Mouse (Mus musculus) heart, embryonic 14.5 days (tissue): Measurements from ENCODE around the gene Slc17a8. TPM values are rescaled to one million over a fixed set of nuclear protein-coding genes. Genes with fewer than 3 reads are reported as not detected.

Experiments
- ATAC-seq: fragments of 200-750 bp; cut with Nextera tagmentation; 2 replicates; pipeline ENCODE4 v1.8.0; 2017; ENCODE audit warnings: low read depth, moderate TSS enrichment; ENCODE audit not compliant: insufficient number of reproducible peaks, insufficient read depth, low FRiP score
- H3K27ac ChIP-seq, 2 experiments: fragments of 200-500 bp in 1 of 2; fragments of 300-500 bp in 1 of 2; sonication (generic) in 1 of 2; replicated peaks in 1 of 2; 2 replicates each; pipeline ENCODE4 v1.5.1; 2012 to 2014; ENCODE audit warnings: low read depth in 2 of 2, low read length in 2 of 2, control low read depth in 1 of 2, mild to moderate bottlenecking in 1 of 2, mixed read lengths in 1 of 2; ENCODE audit not compliant: control insufficient read depth in 1 of 2, insufficient read depth in 1 of 2
- H3K27me3 ChIP-seq: fragments of 300-500 bp; sonication (generic); 2 replicates; pipeline ENCODE4 v1.6.1; 2014; ENCODE audit warnings: mild to moderate bottlenecking, low read length, control low read depth; ENCODE audit not compliant: control insufficient read depth, insufficient read depth
- H3K36me3 ChIP-seq: fragments of 300-500 bp; sonication (generic); 2 replicates; pipeline ENCODE4 v1.6.1; 2014; ENCODE audit warnings: mild to moderate bottlenecking, control low read depth, low read length, mixed read lengths; ENCODE audit not compliant: control insufficient read depth, insufficient read depth
- H3K4me1 ChIP-seq, 2 experiments: fragments of 200-500 bp in 1 of 2; fragments of 300-500 bp in 1 of 2; sonication (generic) in 1 of 2; 2 replicates each; pipeline ENCODE4 v1.6.1; 2012 to 2014; ENCODE audit warnings: low read length in 2 of 2, control low read depth in 1 of 2, mixed read lengths in 1 of 2; ENCODE audit not compliant: control insufficient read depth in 2 of 2, insufficient read depth in 2 of 2
- H3K4me2 ChIP-seq: fragments of 300-500 bp; sonication (generic); 2 replicates; pipeline ENCODE4 v1.6.1; 2014; ENCODE audit warnings: mild to moderate bottlenecking, low read length
- H3K4me3 ChIP-seq, 2 experiments: fragments of 200-500 bp in 1 of 2; fragments of 300-500 bp in 1 of 2; sonication (generic) in 1 of 2; 2 replicates each; pipeline ENCODE4 v1.5.1; 2012 to 2014; ENCODE audit warnings: low read length in 2 of 2, mild to moderate bottlenecking in 2 of 2, control low read depth in 1 of 2, low read depth in 1 of 2, moderate library complexity in 1 of 2; ENCODE audit not compliant: control insufficient read depth in 1 of 2, insufficient read depth in 1 of 2
- H3K9ac ChIP-seq: fragments of 300-500 bp; sonication (generic); 2 replicates; pipeline ENCODE4 v1.6.1; 2014; ENCODE audit warnings: mild to moderate bottlenecking, low read length
- H3K9me3 ChIP-seq: fragments of 300-500 bp; sonication (generic); 2 replicates; pipeline ENCODE4 v1.6.1; 2016; ENCODE audit warnings: low read length, control low read depth; ENCODE audit not compliant: control insufficient read depth
- WGBS: fragments of 180-500 bp; shearing (Covaris S2); extraction: QIAGEN DNeasy Blood & Tissue Kit; methylation state at CpG from one replicate; pipeline ENCODE4 v1.1.7; 2014; 5-methylcytosine and 5-hydroxymethylcytosine counted together
- polyA plus RNA-seq: library from polyadenylated mRNA; unstranded; fragments of >200 nt; fragmentation: Nextera tagmentation; extraction: Ambion mirVana; gene quantifications from 2 replicates; pipeline ENCODE4 v1.2.1, GENCODE M21; 2014

Gene Slc17a8
- polyA plus RNA-seq, 1 experiment from 2014 or later, result 0.07 TPM

DNA sequence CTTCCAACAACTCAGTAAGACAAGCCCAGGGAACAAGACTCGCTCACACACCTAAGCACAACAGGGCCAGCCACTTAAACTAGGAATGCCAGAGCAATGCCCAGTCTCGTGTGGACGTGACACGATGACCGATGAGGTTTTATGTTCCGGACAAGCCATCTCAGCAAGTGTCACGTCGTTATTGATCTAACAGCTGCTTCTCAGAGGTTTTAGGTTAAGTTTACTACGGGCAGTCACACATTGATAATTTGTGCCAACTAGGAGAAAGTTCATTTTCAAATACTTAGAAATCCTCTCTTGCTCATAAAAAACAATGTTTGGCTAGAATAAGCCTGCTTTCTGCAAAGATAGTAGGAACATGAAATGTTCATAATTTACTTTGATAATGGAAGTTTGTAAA lies 25.9 kb upstream of the Slc17a8 start:
- no peak for ATAC-seq
- no peaks in the 10 kb centered on the region for H3K27me3 ChIP-seq
- 82% methylated on average over 9 of the region's 9 CpGs for WGBS
- H3K27ac ChIP-seq, result no peak overlapping the region
- no peak overlapping the region for H3K4me3 ChIP-seq
- no peak overlapping the region for H3K9ac ChIP-seq
- H3K4me1 ChIP-seq, result no peaks in the 10 kb centered on the region
- H3K9me3 ChIP-seq, result no peaks in the 10 kb centered on the region
- no peak overlapping the region for H3K4me2 ChIP-seq
- H3K36me3 ChIP-seq, result peaks cover 89% of the 10 kb centered on the region

DNA sequence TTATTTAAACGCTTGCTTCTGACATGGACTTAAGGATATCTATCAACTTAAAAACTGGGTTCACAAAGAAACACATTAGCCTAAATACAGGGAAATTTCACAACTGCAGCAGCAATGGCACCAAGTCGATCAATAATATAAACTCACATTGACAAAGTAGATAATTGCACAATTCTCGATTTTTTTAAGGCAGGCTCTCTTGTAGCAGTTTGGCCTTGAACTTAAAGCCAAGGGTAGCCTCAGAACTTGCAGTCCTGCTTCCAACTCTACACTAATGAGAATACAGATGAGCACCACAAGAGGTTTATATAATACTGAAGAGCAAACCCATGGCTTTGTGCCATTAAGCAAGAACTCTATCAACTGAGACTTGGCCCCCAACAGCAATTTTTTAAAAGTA lies 15.9 kb upstream of the Slc17a8 start:
- no peak overlapping the region for H3K4me2 ChIP-seq
- 84% methylated on average over 3 of the region's 3 CpGs for WGBS
- no peaks in the 10 kb centered on the region for H3K27me3 ChIP-seq
- ATAC-seq, result no peak
- H3K9me3 ChIP-seq, result no peaks in the 10 kb centered on the region
- no peak overlapping the region for H3K27ac ChIP-seq
- no peaks in the 10 kb centered on the region for H3K4me1 ChIP-seq
- H3K36me3 ChIP-seq, result peaks cover 33% of the 10 kb centered on the region
- no peak overlapping the region for H3K4me3 ChIP-seq
- H3K9ac ChIP-seq, result no peak overlapping the region

DNA sequence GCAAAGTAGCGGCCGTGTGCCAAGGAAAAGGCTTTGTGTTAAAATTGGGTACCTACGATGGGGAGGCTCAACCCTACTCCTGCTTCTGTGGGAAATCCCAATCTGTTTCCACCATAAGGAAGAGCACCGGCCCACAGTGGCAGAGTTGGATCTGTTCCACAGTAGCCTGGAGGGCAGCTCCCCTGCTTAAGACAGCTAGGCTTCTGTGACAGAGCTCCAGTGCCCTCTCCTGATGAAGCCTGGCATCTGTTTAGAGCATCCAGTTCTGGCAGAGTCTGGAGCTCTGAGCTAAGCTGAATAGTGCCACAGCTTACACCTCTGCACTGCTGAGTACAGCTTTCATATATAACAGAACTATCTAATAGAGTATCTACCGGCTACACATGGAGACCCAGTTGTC lies 14.0 kb upstream of the Slc17a8 start:
- Histone ChIP-seq H3K9me3 (no peaks in the 10 kb centered on the region), H3K9ac (no peak overlapping the region), H3K27ac (no peak overlapping the region), H3K4me2 (no peak overlapping the region), H3K4me3 (no peak overlapping the region), H3K27me3 (no peaks in the 10 kb centered on the region), H3K36me3 (peaks cover 14% of the 10 kb centered on the region), H3K4me1 (no peaks in the 10 kb centered on the region)
- 72% methylated on average over 5 of the region's 5 CpGs for WGBS
- ATAC-seq, result no peak

DNA sequence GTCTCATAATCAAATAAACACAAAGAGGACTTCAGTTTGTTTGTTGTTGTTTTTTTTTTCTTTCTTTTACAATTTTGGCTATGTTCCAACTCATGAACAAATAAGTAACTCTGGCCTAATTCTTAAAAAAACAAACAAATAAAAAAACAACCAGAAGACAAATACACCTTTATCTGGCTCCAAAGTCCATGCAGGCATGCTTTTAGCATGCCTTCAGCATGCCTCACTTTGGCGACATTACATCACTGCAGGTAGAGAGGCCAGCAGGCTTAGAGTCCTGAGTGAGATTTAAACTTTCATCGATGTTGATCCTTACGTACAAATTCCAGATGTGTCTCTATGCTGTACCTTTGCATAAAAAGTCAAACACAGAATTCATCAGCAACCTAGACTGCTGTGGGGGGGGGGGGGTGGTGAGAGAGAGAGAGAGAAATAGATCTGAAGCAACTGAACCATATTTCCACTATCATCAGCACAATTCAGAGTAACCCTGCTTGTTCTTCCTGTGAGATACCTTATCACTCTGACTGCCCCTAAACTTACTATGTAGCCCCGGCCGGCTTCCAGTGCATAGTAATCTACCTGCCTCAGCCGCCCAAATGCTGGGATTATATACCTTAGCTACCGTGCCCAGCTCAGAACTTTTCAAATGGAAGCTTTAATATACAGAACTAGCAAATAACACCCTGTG lies 12.8 kb upstream of the Slc17a8 start:
- peaks cover 6% of the 10 kb centered on the region; the same call in 1 of the 2 replicates for H3K36me3 ChIP-seq
- 81% methylated on average over 7 of the region's 7 CpGs for WGBS
- H3K9me3 ChIP-seq, result no peaks in the 10 kb centered on the region
- H3K9ac ChIP-seq, result no peak overlapping the region
- no peak overlapping the region for H3K27ac ChIP-seq
- ATAC-seq, result no peak
- no peak overlapping the region for H3K4me2 ChIP-seq
- H3K4me1 ChIP-seq, result no peaks in the 10 kb centered on the region
- no peaks in the 10 kb centered on the region for H3K27me3 ChIP-seq
- H3K4me3 ChIP-seq, result no peak overlapping the region

DNA sequence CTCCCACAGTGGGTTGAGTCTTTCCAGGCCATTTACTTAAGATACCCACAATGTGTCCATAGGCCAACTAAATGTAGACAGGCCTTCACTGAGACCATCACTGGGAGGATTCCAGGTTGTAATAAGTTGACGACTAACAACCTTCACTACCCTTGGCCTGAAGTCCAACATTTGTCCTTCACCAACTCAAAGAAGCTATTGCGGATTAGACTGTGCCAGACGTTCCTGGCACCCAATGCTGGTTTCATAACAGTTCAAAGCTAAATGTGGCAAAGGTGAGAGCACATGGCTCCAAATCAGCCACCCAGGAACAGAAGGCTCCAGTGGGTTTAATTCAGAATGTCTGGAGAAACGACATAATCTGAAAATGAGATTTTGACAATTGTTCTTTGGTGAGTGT lies 12.1 kb upstream of the Slc17a8 start:
- 83% methylated on average over 4 of the region's 4 CpGs for WGBS
- Histone ChIP-seq H3K4me2 (no peak overlapping the region), H3K9ac (no peak overlapping the region), H3K4me1 (no peaks in the 10 kb centered on the region), H3K36me3 (no peaks in the 10 kb centered on the region), H3K9me3 (no peaks in the 10 kb centered on the region), H3K4me3 (no peak overlapping the region), H3K27ac (no peak overlapping the region), H3K27me3 (no peaks in the 10 kb centered on the region)
- ATAC-seq, result no peak

DNA sequence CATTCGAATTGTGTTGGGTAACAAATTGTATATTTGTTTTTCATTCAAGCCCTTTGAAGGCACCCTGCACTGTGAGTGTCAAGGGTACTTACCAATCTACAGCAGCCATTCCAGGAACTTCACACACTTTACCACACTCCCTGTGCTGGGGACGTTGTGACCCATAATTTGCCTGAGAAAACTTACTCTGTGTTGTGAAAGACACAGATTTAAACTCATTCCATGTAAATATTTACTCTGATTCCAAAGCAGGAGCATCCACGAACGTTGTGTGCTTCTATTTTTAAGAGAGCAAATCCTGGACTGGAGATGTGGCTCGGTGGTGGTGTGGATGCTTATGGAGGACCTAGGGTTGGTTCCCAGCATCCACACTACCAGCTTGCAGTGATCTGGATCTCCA lies 10.8 kb upstream of the Slc17a8 start:
- Histone ChIP-seq H3K27ac (no peak overlapping the region), H3K9ac (no peak overlapping the region), H3K4me1 (no peaks in the 10 kb centered on the region), H3K9me3 (no peaks in the 10 kb centered on the region), H3K27me3 (no peaks in the 10 kb centered on the region), H3K4me2 (no peak overlapping the region), H3K36me3 (no peaks in the 10 kb centered on the region), H3K4me3 (no peak overlapping the region)
- 59% methylated on average over 5 of the region's 5 CpGs for WGBS
- no peak for ATAC-seq

DNA sequence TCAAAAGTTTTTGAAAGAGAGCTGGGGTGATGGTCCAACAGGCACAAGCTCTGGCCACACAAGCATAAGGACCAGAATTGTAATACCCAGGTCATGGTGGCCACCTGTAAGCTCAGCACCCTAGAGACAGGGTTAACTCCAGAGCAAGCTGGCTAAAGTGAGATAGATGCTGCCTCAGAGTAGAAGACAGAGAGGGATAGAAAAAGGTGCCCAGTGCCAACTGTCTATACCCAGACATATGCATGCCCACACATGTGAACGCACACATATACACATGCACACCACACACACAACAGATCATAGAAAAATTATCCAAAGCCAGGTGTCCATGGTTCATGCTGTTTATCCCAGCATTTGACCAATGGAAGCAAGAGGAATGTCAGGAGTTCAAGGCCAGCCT lies 9.5 kb upstream of the Slc17a8 start:
- Histone ChIP-seq H3K4me1 (no peaks in the 10 kb centered on the region), H3K27me3 (no peaks in the 10 kb centered on the region), H3K27ac (no peak overlapping the region), H3K9me3 (no peaks in the 10 kb centered on the region), H3K4me2 (no peak overlapping the region), H3K4me3 (no peak overlapping the region), H3K36me3 (no peaks in the 10 kb centered on the region), H3K9ac (no peak overlapping the region)
- no peak for ATAC-seq
- WGBS, result 90% methylated on average over 1 of the region's 1 CpGs

DNA sequence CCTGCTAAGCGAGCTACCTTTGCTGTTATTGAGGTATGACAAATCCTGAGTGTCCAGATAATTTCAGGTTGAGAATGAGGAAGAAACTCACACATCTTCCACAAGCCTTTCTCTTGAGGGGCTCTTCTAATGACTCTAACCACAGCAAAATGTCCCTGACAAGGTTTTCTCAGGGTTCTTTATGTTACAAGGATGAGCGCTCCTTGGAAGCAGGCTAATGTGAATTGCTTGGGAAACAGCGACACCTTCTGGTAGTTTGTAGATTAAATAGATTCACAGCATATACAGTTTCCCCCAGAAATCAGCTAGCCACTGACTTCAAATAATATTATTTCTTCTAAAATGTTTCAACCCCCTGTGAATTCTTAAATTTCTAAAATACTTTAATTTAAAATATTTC lies 9.0 kb upstream of the Slc17a8 start:
- no peak for ATAC-seq
- H3K4me2 ChIP-seq, result no peak overlapping the region
- no peak overlapping the region for H3K4me3 ChIP-seq
- WGBS, result 31% methylated on average over 3 of the region's 3 CpGs
- H3K27ac ChIP-seq, result no peak overlapping the region
- no peaks in the 10 kb centered on the region for H3K4me1 ChIP-seq
- H3K27me3 ChIP-seq, result no peaks in the 10 kb centered on the region
- H3K9me3 ChIP-seq, result no peaks in the 10 kb centered on the region
- H3K36me3 ChIP-seq, result no peaks in the 10 kb centered on the region
- H3K9ac ChIP-seq, result no peak overlapping the region
